Mouse (Mus musculus): ENCODE results near the gene Psme2b. TPM values are rescaled to one million over a fixed set of nuclear protein-coding genes. Genes with fewer than 3 reads are reported as not detected.
A peak's percentile ranks its signal among the peaks of the same experiment; 100 is the strongest.
"Not testable (repeated sequence)": the region's sequence is repeated elsewhere in the genome, so short reads cannot be mapped to it uniquely, and the experiment has no call there.

Gene Psme2b
- polyA plus RNA-seq (2012; rRNA removed) = 11.4 and 11.5 TPM in 2 replicates

DNA sequence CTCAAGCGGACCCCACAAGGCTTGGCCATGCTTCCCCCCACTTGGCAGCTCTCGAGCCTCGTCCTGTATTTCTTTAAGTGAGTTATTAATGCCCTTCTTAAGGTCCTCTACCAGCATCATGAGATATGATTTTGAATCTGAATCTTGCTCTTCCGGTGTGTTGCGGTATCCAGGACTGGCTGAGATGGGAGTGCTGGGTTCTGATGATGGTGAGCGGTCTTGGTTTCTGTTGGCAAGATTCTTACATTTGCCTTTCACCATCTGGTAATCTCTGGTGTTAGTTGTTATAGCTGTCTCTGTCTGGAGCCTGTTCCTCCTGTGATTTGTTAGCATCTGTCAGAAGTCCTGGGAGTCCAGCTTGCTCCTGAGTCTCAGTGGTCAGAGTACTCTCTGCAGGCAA is at the start of gene Psme2b:
Psme2b (minus strand) TSS at position 101 of the 400 bp plus-strand sequence.
- H3K36me3 ChIP-seq (ENCODE audit: control insufficient read depth, insufficient read depth, low read length); H3K4me3 ChIP-seq (ENCODE audit: control insufficient read depth, insufficient read depth, low read length); H3K27me3 ChIP-seq (ENCODE audit: control insufficient read depth, insufficient read depth, low read length); DNase-seq; H3K4me1 ChIP-seq (replicated peaks; ENCODE audit: control insufficient read depth, insufficient read depth, low read length); H3K27ac ChIP-seq (ENCODE audit: control insufficient read depth, insufficient read depth, low read length): not testable (repeated sequence)
- WGBS = over 99% methylated on average over 6 of the region's 6 CpGs

DNA sequence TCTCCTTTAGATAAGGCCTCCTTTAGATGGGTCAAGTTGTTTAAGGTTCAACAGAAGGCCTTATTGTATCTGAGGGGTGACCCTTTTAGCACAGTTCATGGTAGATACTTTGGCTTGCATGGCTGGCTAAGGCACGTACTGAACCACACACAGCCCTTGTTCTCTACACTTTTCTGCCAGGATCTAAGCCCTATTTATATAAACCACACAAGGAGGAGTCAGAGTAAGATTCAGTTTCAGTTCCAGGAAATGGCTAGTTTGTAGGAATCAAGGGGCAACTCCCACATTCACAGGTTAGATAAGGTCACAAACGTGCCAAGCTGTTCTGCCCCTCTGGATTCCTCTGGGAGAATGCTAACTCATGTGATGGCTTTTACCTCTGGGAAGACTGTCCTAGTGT is 48.0 kb upstream of the Psme2b start, which contains the start of gene Tgtp1:
Tgtp1 (minus strand) TSS at position 155 of the 400 bp plus-strand sequence.
- WGBS = 9% methylated on average over 2 of the region's 2 CpGs
- H3K4me3 ChIP-seq (ENCODE audit: control insufficient read depth, insufficient read depth, low read length); H3K36me3 ChIP-seq (ENCODE audit: control insufficient read depth, insufficient read depth, low read length); DNase-seq; H3K27me3 ChIP-seq (ENCODE audit: control insufficient read depth, insufficient read depth, low read length): not testable (repeated sequence)
- peaks cover 15% of the 10 kb centered on the region for H3K4me1 ChIP-seq (replicated peaks; ENCODE audit: control insufficient read depth, insufficient read depth, low read length)
- peak within 1 kb of the TSS; percentile 30; the same call in 1 of the 2 replicates for H3K27ac ChIP-seq (ENCODE audit: control insufficient read depth, insufficient read depth, low read length)

GRCm38 (mm10) chr11:48993296-48993695 is 47.3 kb upstream of the Psme2b start:
- DNase-seq; H3K36me3 ChIP-seq (ENCODE audit: control insufficient read depth, insufficient read depth, low read length); H3K27me3 ChIP-seq (ENCODE audit: control insufficient read depth, insufficient read depth, low read length); H3K4me3 ChIP-seq (ENCODE audit: control insufficient read depth, insufficient read depth, low read length): not testable (repeated sequence)
- Histone ChIP-seq H3K27ac (ENCODE audit: control insufficient read depth, insufficient read depth, low read length) (peak overlapping the region; percentile 30; the same call in 1 of the 2 replicates), H3K4me1 (replicated peaks; ENCODE audit: control insufficient read depth, insufficient read depth, low read length) (peaks cover 15% of the 10 kb centered on the region)
- WGBS = 84% methylated on average over 10 of the region's 10 CpGs

GRCm38 (mm10) chr11:48991740-48992520 is 45.9 kb upstream of the Psme2b start, which contains the start of gene Gm12185:
Gm12185 (minus strand) TSS chr11:48992226.
- H3K27ac ChIP-seq (ENCODE audit: control insufficient read depth, insufficient read depth, low read length) = 0 out of 2 replicates have a peak within 1 kb of the TSS, but pooled peaks have one; percentile 27
- H3K27me3 ChIP-seq (ENCODE audit: control insufficient read depth, insufficient read depth, low read length); H3K36me3 ChIP-seq (ENCODE audit: control insufficient read depth, insufficient read depth, low read length); H3K4me3 ChIP-seq (ENCODE audit: control insufficient read depth, insufficient read depth, low read length): not testable (repeated sequence)
- peak; percentile 21 for DNase-seq
- peaks cover 15% of the 10 kb centered on the region for H3K4me1 ChIP-seq (replicated peaks; ENCODE audit: control insufficient read depth, insufficient read depth, low read length)
- 10% methylated on average over 4 of the region's 4 CpGs for WGBS

- not testable (repeated sequence) for DNase-seq; H3K27me3 ChIP-seq (ENCODE audit: control insufficient read depth, insufficient read depth, low read length); H3K27ac ChIP-seq (ENCODE audit: control insufficient read depth, insufficient read depth, low read length); H3K4me3 ChIP-seq (ENCODE audit: control insufficient read depth, insufficient read depth, low read length); H3K36me3 ChIP-seq (ENCODE audit: control insufficient read depth, insufficient read depth, low read length)
- H3K4me1 ChIP-seq (replicated peaks; ENCODE audit: control insufficient read depth, insufficient read depth, low read length) = peaks cover 15% of the 10 kb centered on the region
- 17% methylated on average over 2 of the region's 2 CpGs for WGBS
Measured at GRCm38 (mm10) chr11:48989981-48990380, 44.0 kb upstream of the Psme2b start.

DNA sequence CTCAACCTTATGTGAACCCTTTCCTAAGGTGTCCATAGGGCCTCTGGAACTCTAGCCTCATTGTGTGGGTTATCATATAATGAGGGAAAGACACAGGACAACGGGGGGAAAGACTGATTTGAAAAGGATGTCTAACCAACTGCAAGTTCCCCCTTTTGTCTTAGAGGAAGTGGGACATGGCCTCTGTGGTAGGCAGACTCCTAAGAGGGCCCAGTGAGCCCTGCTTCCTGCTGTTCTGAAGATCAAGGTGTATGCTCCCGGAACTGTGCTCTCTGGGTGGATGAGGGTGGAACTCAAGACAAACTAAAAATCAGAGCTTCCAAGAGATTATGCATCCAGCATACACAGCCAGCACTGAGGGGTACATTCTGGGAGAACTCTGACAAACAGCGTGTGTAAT is 42.2 kb upstream of the Psme2b start:
- not testable (repeated sequence) for H3K27ac ChIP-seq (ENCODE audit: control insufficient read depth, insufficient read depth, low read length); DNase-seq

DNA sequence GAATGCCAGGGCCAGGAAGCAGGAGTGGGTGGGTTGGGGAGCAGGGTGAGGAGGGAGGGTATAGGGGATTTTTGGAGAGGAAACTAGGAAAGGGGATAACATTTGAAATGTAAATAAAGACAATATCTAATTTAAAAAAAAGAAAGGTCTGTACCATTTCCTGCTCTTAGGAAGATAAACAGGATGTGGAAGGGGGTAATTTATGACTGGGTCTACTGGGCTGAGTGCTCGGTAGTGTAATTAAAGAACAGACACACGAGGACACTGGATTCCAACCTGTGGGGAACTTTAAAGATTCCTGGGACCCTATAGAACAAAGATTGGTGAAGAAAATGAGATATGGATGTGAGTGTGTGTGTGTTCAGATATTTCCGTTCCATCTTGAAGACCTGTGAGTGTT is 36.9 kb upstream of the Psme2b start:
- no CpG with 5 or more reads among the region's 3 CpGs for whole genome bisulfite sequencing

More for the DNA sequence above, 42.2 kb upstream of the Psme2b start:
- H3K36me3 ChIP-seq (ENCODE audit: control insufficient read depth, insufficient read depth, low read length); H3K27me3 ChIP-seq (ENCODE audit: control insufficient read depth, insufficient read depth, low read length); H3K4me3 ChIP-seq (ENCODE audit: control insufficient read depth, insufficient read depth, low read length); H3K4me1 ChIP-seq (replicated peaks; ENCODE audit: control insufficient read depth, insufficient read depth, low read length): not testable (repeated sequence)
- WGBS = 31% methylated on average over 2 of the region's 3 CpGs

DNA sequence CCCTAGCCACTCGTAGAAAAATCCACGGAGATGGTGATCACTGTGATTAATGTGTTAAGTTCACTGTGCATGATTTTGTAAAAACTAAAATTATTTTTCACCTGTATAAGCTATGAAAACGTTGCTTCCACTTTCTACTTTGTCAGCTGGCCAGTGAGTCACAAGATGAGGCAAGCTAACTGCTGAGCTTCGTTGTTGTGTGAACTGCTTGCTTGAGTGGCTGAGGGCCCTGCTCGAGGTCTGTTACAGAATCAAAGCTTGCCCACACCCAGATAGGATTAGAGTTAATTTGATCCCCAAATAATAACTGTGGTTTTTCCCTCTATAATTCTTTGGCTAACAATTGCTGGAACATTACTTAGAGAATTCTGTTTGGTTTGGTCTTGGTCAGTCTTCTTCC is 34.1 kb upstream of the Psme2b start:
- no CpG with 5 or more reads among the region's 5 CpGs for WGBS
- H3K27ac ChIP-seq (ENCODE audit: control insufficient read depth, insufficient read depth, low read length); H3K4me1 ChIP-seq (replicated peaks; ENCODE audit: control insufficient read depth, insufficient read depth, low read length); H3K27me3 ChIP-seq (ENCODE audit: control insufficient read depth, insufficient read depth, low read length); DNase-seq; H3K36me3 ChIP-seq (ENCODE audit: control insufficient read depth, insufficient read depth, low read length); H3K4me3 ChIP-seq (ENCODE audit: control insufficient read depth, insufficient read depth, low read length): not testable (repeated sequence)

More for the DNA sequence above, 36.9 kb upstream of the Psme2b start:
- not testable (repeated sequence) for H3K4me1 ChIP-seq (replicated peaks; ENCODE audit: control insufficient read depth, insufficient read depth, low read length); DNase-seq; H3K36me3 ChIP-seq (ENCODE audit: control insufficient read depth, insufficient read depth, low read length); H3K27ac ChIP-seq (ENCODE audit: control insufficient read depth, insufficient read depth, low read length); H3K27me3 ChIP-seq (ENCODE audit: control insufficient read depth, insufficient read depth, low read length); H3K4me3 ChIP-seq (ENCODE audit: control insufficient read depth, insufficient read depth, low read length)

DNA sequence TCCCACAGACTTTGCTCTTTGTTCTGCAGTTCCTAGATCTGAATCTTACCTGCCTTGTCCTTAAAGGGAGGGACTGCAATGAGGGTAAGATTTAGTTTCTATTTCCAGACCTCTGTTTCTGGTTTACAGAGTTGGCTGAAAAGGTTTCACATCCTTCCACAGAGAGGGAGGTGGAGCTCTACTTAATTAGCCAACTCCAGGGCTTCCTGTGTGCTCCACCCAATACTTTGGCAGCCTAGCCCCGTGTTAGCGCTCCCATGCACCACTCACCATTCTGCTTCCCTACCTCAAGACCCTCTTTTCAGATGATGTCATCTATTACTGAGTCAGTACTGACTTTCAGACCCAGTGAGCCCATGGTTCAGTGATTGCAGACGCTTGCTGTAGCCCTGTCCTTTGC is 33.3 kb upstream of the Psme2b start, which contains the start of gene 9930111J21Rik1:
9930111J21Rik1 (minus strand) TSS at position 148 of the 400 bp plus-strand sequence.
- H3K36me3 ChIP-seq (ENCODE audit: control insufficient read depth, insufficient read depth, low read length); H3K4me3 ChIP-seq (ENCODE audit: control insufficient read depth, insufficient read depth, low read length); H3K27me3 ChIP-seq (ENCODE audit: control insufficient read depth, insufficient read depth, low read length); H3K4me1 ChIP-seq (replicated peaks; ENCODE audit: control insufficient read depth, insufficient read depth, low read length); H3K27ac ChIP-seq (ENCODE audit: control insufficient read depth, insufficient read depth, low read length); DNase-seq: not testable (repeated sequence)
- WGBS = no CpG with 5 or more reads among the region's 3 CpGs

DNA sequence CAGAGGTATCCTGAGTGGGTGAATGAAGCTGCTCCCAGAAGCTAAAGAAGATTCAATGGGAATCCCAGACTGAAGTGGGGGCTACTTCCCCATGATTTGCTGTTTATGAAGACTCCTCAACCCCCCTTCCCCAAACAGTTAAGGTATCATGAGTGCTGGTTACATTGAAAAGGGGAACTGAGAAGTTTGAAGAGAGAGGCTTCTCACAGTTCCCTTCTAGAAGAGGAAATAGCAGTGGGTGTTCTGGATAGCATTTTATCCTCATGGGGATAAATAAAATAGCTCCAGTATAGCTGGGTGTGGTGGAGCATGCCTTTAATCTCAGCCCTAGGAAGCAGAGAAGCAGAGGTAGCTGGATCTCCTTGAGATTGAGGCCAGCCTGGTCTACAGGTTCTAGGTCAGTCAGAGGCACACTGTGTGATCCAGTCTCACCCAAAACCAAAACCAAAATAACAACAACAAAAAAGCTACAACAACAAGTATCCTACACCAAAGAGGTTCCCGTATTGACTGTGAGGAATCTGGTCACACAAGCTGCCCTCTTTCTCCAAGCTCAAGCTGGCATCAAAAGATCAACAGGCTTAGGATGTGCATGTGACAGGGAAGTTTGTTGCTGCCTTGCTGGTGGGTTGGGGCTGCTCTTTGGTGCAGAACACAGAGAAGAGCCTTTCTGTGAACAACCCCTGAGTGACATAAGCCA is 32.4 kb upstream of the Psme2b start, which contains the start of gene Olfr56:
Olfr56 (plus strand) TSS at position 650 of the 700 bp plus-strand sequence.
- DNase-seq; H3K4me1 ChIP-seq (replicated peaks; ENCODE audit: control insufficient read depth, insufficient read depth, low read length); H3K4me3 ChIP-seq (ENCODE audit: control insufficient read depth, insufficient read depth, low read length); H3K36me3 ChIP-seq (ENCODE audit: control insufficient read depth, insufficient read depth, low read length); H3K27ac ChIP-seq (ENCODE audit: control insufficient read depth, insufficient read depth, low read length); H3K27me3 ChIP-seq (ENCODE audit: control insufficient read depth, insufficient read depth, low read length): not testable (repeated sequence)
- WGBS = no CpG with 5 or more reads among the region's 1 CpGs

Measured in thymus, adult 2 months (tissue).